Mouse (Mus musculus) layer of hippocampus, adult 18-20 months (tissue): Measurements from ENCODE around the gene Ttc3. TPM values are rescaled to one million over a fixed set of nuclear protein-coding genes. Genes with fewer than 3 reads are reported as not detected.

ENCODE experiments used
- DNase-seq, 2 experiments: peaks; one replicate each; pipeline ENCODE4 v3.0.0; 2022; ENCODE audit warnings: low spot score in 2 of 2
- total RNA-seq, 2 experiments: library from RNA; stranded (reverse); gene quantifications; 2 replicates each; pipeline ENCODE4 v1.2.3; 2021

Ttc3 gene
- total RNA-seq, 2 experiments from 2014 or later = 823 to 869 TPM

GRCm38 (mm10) chr16:94356776-94357494 is 13.5 kb upstream of the Ttc3 start:
- DNase-seq = no peak

DNA sequence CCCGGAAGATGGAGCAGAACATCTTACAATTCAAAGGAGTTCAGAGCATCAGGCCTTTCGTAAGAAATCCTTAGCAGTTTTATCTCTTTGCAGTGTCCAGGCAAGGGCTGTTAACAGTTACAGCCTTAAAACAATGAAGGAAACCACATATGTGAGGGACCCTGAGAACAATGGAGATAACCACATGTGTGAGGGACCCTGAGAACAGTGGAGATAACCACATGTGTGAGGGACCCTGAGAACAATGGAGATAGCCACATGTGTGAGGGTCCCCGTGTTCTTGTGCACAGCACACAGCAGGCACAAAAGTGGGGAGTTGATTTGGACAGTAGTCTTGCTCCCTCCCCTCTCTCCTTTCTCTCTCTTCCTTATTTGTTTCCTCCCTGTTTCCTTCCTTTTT is 12.3 kb upstream of the Ttc3 start:
- no peak for DNase-seq

- no peak for DNase-seq
Measured at GRCm38 (mm10) chr16:94360578-94361350, 9.7 kb upstream of the Ttc3 start.

DNA sequence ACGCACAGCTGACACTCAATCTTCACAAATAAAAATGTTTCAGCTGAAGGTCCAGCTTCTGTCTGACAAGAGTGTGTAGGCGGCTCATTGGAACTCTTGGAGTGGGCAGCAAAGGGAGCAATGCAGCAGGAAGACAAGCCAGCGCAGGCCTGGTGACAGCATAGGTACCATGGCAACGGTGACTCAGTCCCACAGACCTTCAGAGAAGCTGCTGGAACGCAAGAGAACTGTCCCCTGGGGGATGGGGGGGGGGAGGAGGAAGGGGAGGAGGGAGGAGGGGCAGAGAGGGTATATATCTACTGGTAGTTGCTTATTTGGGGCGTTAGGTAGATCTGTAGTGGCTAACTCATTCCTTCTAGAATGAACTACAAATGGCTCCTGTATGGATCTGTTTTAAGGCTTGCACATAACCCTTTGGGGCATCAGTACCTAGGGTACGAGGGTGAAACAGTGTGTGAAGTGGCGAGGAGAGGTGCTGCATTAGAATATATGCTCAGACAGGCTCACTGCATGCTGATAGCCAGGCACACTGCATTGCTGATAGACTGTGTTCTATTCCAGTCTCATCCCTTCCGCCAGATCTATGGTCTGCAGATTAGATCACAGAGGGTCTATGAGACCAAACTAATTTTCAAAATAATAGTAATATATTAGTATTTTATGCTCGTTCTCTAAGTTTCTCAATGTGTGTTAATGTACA is 8.1 kb upstream of the Ttc3 start:
- DNase-seq = peak; percentile 81 to 84

GRCm38 (mm10) chr16:94363814-94364213 is 6.6 kb upstream of the Ttc3 start:
- no peak for DNase-seq

GRCm38 (mm10) chr16:94365435-94365834 is 5.0 kb upstream of the Ttc3 start:
- no peak for DNase-seq

DNA sequence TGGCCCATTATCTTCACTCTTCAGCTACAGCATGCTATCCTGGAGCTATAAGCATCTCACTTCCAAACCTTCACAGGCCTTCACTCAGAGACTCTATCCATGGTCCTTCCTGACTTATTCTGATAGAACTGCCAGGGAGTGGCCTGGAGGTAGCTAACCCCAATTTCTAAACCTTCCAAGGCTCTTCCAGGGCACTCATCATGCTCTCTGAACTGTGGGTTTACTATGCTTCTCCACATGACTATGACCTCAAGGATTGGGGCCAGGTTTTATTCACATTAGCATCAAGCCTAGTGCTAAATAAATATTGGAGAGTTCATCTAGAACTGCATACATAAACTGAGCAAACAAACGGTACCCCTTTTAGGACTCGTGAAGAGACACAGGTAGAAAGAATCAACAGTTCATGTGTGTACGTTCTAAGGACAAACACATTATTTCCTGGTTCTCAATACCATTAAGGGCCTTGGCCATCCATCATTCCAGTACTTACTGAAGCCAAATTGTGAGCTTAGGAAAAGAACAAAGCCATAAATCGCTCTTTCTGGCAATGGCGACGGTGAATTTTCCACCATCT is 734 bp upstream of the Ttc3 start:
- DNase-seq = no peak

GRCm38 (mm10) chr16:94370915-94371300 is 490 bp downstream of the Ttc3 start:
- DNase-seq = no peak

DNA sequence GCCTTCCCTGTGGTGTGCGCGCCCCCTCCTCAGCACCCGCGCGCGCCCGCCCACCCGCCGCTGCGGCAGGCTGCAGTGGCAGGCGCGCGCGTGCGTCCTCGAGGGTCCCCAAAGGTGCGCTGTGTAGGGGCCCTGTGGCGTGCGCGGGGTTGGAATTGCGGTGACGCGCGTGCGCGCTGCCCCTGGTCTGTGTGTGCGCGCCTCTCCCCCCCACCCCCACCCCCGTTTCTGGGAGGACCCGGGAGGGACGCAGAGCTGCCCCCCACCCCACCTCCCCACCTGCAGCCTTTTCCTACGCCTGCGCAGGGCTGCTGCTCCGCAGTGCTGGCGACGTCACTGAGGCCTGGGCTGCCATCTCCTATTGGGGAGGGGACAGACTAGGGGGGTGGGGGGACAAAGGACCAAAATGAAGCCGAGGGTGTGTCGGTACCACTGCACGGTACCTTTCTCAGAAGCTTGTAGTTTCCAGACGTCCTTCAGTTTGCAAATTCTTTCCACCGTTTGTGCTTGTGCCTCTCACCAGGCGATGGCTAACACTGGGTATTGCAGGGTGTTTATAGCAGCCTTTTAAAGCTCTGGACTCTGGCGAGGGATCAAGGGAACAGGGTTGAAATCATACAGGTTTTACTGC is 998 bp downstream of the Ttc3 start, which contains the start of gene Pigp:
Gene Pigp (minus strand): TSS at position 542 of the 631 bp plus-strand sequence.
- peak; percentile 64 to 75 for DNase-seq

GRCm38 (mm10) chr16:94379386-94379785 is 9.0 kb downstream of the Ttc3 start:
- no peak for DNase-seq

GRCm38 (mm10) chr16:94383277-94383676 is 12.9 kb downstream of the Ttc3 start:
- DNase-seq = no peak

- DNase-seq = no peak
Measured at GRCm38 (mm10) chr16:94387690-94388089, 17.3 kb downstream of the Ttc3 start.

- DNase-seq = no peak
Measured at GRCm38 (mm10) chr16:94392299-94392698, 21.9 kb downstream of the Ttc3 start.

DNA sequence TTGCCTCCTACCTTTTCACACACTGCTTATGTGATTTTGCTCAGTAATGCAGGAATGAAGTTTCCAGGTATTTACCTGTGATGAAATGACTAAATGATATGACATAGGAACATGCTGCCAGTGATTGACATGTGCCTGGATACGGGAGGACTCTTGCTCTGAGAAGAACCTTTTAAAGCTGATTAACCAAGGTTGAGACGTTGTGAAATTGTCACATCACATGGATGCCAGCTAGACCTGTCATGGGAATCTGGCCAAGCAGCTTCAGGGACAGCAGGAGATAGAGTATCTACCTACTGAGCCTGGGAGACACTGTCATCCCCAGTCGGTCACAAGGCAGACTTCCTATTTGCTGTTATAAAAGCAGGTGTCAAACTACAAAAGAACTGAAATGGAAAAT is 24.6 kb downstream of the Ttc3 start:
- DNase-seq = no peak

DNA sequence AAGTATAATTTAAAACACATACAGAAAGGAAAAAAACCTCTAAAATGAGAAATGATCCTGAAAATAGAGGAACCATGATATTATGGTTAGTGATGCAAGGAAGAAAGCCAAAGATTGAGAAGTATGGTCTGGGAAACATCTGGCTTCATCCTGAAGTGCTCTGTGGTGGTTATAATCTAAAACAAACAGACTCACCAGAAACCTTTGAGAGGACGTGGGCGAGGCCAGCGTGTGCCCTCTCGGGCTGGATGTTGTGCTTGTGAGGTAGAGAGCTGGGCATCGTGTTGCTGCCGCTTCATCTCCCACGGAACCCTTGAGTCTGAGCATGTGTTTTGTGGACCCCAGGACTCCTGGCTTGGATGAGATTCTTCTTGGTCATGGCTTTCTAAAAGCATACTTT is 26.2 kb downstream of the Ttc3 start:
- no peak for DNase-seq

DNA sequence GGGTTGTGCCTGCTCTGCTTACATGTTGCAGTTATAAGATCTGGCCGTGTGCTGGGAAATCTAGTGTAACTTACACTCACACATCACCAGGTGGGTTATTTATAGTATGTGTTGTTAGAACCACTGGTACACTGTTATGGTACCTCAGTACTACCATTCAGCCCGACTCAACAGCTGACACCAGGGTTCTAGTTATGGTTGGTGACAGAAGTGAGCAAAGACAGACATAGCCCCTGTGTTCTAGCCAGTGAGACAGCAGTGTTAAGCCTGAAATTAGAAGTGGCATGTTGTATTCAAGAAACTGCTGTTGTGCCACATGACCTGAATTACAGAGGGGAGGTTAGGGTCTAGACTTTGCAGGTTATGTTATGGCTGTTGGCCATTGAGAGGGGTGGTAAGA is 28.7 kb downstream of the Ttc3 start:
- no peak for DNase-seq

DNA sequence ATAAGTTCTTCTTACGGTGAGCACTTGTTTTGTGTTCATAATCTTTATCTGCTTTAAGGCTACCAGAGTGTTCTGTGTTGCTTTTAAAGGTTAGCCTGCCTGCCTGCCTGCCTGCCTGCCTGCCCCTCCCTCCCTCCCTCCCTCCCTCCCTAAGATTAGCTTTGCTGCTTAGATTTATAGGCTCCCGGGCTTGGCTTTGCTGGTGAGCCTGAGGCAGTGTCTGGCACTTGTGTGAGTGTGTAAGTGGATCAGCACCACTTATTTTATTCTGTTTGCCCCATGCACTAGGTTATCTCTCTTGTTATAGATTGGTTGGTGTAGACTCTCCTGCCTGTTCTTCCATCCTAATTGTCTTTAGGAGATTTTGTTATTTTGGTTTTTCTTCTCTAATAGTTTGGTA is 31.2 kb downstream of the Ttc3 start:
- DNase-seq = no peak

DNA sequence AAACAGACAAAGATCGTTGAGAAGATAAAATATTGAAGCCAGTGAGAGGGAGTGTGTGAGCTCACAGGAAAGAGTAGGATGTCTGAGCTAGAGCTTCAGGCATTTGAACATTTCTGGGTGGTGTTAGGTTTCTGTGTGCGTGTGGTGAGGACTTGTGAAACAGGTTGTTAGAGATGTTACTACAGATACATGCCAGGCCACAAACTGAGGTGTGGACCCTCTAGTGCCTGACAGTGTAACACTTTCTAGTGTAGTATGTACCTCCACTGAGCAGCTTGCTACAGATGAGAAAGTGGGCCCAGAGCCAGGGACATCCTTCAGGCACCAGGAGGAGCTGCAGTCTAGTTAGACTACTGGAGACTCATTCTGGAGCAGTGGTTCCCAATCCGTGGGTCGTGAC is 31.8 kb downstream of the Ttc3 start:
- no peak for DNase-seq

DNA sequence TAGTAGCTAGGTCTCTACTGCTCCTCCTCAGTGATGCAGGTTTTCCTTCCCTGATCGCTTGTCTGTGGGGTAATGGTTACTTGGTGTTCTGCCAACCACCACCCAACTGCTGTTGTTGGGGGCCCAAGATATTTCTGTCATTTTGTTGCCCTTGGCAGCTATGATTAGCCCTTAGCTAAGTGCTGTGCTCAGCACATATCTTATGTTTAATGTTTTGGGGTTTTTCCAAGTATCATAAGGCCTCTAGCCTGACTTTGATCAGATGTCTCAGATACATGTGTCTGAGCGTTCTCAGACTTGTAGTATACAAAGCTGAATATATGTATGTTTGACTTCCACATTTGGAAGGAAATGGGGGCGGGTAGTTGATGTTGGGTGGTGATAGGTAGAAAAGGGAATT is 40.9 kb downstream of the Ttc3 start:
- DNase-seq = peak in 1 of 2 experiments; percentile 51

- no peak for DNase-seq
Measured at GRCm38 (mm10) chr16:94412198-94412597, 41.8 kb downstream of the Ttc3 start.

- no peak for DNase-seq
Measured at GRCm38 (mm10) chr16:94412760-94413159, 42.3 kb downstream of the Ttc3 start.
